Mouse (Mus musculus): ENCODE data around the gene Lrrn1. TPM values are rescaled to one million over a fixed set of nuclear protein-coding genes. Genes with fewer than 3 reads are reported as not detected.
A peak's percentile ranks its signal among the peaks of the same experiment; 100 is the strongest.

Gene Lrrn1
- 0.30 and 0.32 TPM in 2 replicates for polyA plus RNA-seq (2012; rRNA removed)

GRCm38 (mm10) chr6:107528877-107529864 is at the start of gene Lrrn1:
TSS of gene Lrrn1 (plus strand) at chr6:107529768.
- Histone ChIP-seq H3K4me1 (ENCODE audit: control insufficient read depth, insufficient read depth, low read length) (no peaks in the 10 kb centered on the region; the same call in 1 of the 2 replicates), H3K27ac (ENCODE audit: control insufficient read depth, insufficient read depth, low read depth, low read length) (no peak within 1 kb of the TSS), H3K27me3 (ENCODE audit: control insufficient read depth, insufficient read depth, low read length) (no peaks in the 10 kb centered on the region), H3K4me3 (ENCODE audit: control insufficient read depth, low read depth, low read length) (peak within 1 kb of the TSS; percentile 63), H3K36me3 (ENCODE audit: control insufficient read depth, insufficient read depth, low read length) (no peaks in the 10 kb centered on the region)
- no peak for TF ChIP-seq CTCF (IDR thresholded peaks at IDR 0.05; ENCODE audit: control insufficient read depth, insufficient read depth, insufficient replicate concordance, low read depth, low read length)
- TF ChIP-seq POLR2A (IDR thresholded peaks at IDR 0.05; ENCODE audit: control insufficient read depth, low read depth, low read length), result no peak

- TF ChIP-seq CTCF (IDR thresholded peaks at IDR 0.05; ENCODE audit: control insufficient read depth, insufficient read depth, insufficient replicate concordance, low read depth, low read length) (no peak), POLR2A (IDR thresholded peaks at IDR 0.05; ENCODE audit: control insufficient read depth, low read depth, low read length) (no peak)
- H3K36me3 ChIP-seq (ENCODE audit: control insufficient read depth, insufficient read depth, low read length), result no peaks in the 10 kb centered on the region
- no peak overlapping the region for H3K27ac ChIP-seq (ENCODE audit: control insufficient read depth, insufficient read depth, low read depth, low read length)
These were observed 35.1 kb upstream of the Lrrn1 start for GRCm38 (mm10) chr6:107494491-107494890.

DNA sequence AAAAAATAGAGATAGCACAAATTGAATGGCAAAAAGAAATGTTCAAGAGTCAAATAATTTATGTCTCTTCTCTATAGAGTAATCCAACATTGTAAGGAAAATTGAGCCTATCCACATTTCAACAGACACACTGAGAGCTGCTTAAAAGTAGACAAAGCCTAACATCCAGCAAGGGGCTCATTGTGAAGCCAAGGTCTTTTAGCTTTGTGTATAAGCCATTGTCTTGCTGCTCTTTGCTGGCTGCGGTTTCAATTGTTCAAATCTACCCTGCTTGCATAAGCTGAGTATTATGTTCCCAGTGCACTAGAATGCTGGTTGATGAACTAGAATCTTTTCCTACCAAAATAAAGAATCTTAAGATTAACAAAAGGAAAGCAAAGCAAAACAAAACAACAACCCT is 33.7 kb upstream of the Lrrn1 start:
- Histone ChIP-seq H3K27ac (ENCODE audit: control insufficient read depth, insufficient read depth, low read depth, low read length) (no peak overlapping the region), H3K4me3 (ENCODE audit: control insufficient read depth, low read depth, low read length) (no peak overlapping the region), H3K4me1 (ENCODE audit: control insufficient read depth, insufficient read depth, low read length) (no peaks in the 10 kb centered on the region), H3K27me3 (ENCODE audit: control insufficient read depth, insufficient read depth, low read length) (no peaks in the 10 kb centered on the region), H3K36me3 (ENCODE audit: control insufficient read depth, insufficient read depth, low read length) (no peaks in the 10 kb centered on the region)
- TF ChIP-seq POLR2A (IDR thresholded peaks at IDR 0.05; ENCODE audit: control insufficient read depth, low read depth, low read length) (no peak), CTCF (IDR thresholded peaks at IDR 0.05; ENCODE audit: control insufficient read depth, insufficient read depth, insufficient replicate concordance, low read depth, low read length) (no peak)

More at GRCm38 (mm10) chr6:107494491-107494890, 35.1 kb upstream of the Lrrn1 start:
- Histone ChIP-seq H3K4me1 (ENCODE audit: control insufficient read depth, insufficient read depth, low read length) (no peaks in the 10 kb centered on the region), H3K4me3 (ENCODE audit: control insufficient read depth, low read depth, low read length) (no peak overlapping the region), H3K27me3 (ENCODE audit: control insufficient read depth, insufficient read depth, low read length) (no peaks in the 10 kb centered on the region)

DNA sequence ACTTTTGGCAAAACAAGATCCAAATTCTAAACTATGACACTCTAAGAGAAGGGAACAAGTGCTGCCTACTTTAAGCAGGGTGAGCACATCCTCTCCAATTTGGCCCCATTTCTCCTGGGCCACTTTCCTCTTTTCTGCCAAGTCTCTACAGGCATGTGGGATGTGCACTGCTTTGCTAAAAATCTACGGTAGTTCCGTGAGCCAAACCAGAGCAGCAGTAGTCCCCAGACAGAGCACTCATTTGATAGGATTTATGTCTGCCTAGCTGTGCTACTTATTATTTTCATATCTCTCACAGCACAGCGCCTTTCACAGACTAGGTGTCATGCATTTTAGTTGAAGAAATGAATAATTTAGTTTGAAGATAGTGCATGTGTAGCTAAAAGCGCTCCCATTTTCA is 15.9 kb upstream of the Lrrn1 start:
- Histone ChIP-seq H3K27ac (ENCODE audit: control insufficient read depth, insufficient read depth, low read depth, low read length) (no peak overlapping the region), H3K4me1 (ENCODE audit: control insufficient read depth, insufficient read depth, low read length) (no peaks in the 10 kb centered on the region), H3K27me3 (ENCODE audit: control insufficient read depth, insufficient read depth, low read length) (no peaks in the 10 kb centered on the region), H3K4me3 (ENCODE audit: control insufficient read depth, low read depth, low read length) (no peak overlapping the region), H3K36me3 (ENCODE audit: control insufficient read depth, insufficient read depth, low read length) (no peaks in the 10 kb centered on the region)
- TF ChIP-seq CTCF (IDR thresholded peaks at IDR 0.05; ENCODE audit: control insufficient read depth, insufficient read depth, insufficient replicate concordance, low read depth, low read length), result no peak
- no peak for TF ChIP-seq POLR2A (IDR thresholded peaks at IDR 0.05; ENCODE audit: control insufficient read depth, low read depth, low read length)

- H3K4me1 ChIP-seq (ENCODE audit: control insufficient read depth, insufficient read depth, low read length), result no peaks in the 10 kb centered on the region
These were observed 5.6 kb upstream of the Lrrn1 start for GRCm38 (mm10) chr6:107523953-107524352.

DNA sequence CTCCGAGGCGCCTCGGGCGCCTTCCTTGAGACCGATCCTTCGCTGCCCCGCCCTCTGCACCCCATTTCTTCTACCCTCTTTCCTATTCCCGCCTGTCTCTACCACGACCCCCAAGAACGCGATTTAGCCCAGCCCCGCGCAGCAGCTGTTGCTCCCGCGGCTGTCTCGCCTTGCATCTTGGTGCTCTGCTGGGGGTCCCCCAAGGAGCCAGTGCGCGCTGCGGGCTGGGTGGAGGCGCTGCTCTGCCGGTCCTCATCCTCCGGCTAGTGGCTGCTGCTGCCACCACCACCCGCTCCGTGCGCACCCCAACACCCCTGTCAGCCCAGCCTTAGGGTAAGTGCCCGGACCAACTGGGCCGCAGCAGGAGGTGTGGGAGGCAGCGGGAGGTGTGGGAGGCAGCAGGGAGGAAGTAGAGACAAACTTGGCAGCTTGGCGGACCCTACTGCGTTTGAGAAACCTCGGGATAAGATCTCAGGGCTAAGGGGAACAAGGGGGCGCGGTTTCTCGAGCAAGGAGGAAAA is 403 bp downstream of the Lrrn1 start:
- Histone ChIP-seq H3K4me1 (ENCODE audit: control insufficient read depth, insufficient read depth, low read length) (no peaks in the 10 kb centered on the region; the same call in 1 of the 2 replicates), H3K4me3 (ENCODE audit: control insufficient read depth, low read depth, low read length) (peak overlapping the region; percentile 63), H3K36me3 (ENCODE audit: control insufficient read depth, insufficient read depth, low read length) (no peaks in the 10 kb centered on the region), H3K27me3 (ENCODE audit: control insufficient read depth, insufficient read depth, low read length) (no peaks in the 10 kb centered on the region), H3K27ac (ENCODE audit: control insufficient read depth, insufficient read depth, low read depth, low read length) (no peak overlapping the region)
- TF ChIP-seq CTCF (IDR thresholded peaks at IDR 0.05; ENCODE audit: control insufficient read depth, insufficient read depth, insufficient replicate concordance, low read depth, low read length) (no peak), POLR2A (IDR thresholded peaks at IDR 0.05; ENCODE audit: control insufficient read depth, low read depth, low read length) (no peak)

More at GRCm38 (mm10) chr6:107523953-107524352, 5.6 kb upstream of the Lrrn1 start:
- H3K27ac ChIP-seq (ENCODE audit: control insufficient read depth, insufficient read depth, low read depth, low read length), result no peak overlapping the region
- no peaks in the 10 kb centered on the region for H3K27me3 ChIP-seq (ENCODE audit: control insufficient read depth, insufficient read depth, low read length)
- no peak overlapping the region for H3K4me3 ChIP-seq (ENCODE audit: control insufficient read depth, low read depth, low read length)
- TF ChIP-seq CTCF (IDR thresholded peaks at IDR 0.05; ENCODE audit: control insufficient read depth, insufficient read depth, insufficient replicate concordance, low read depth, low read length) (no peak), POLR2A (IDR thresholded peaks at IDR 0.05; ENCODE audit: control insufficient read depth, low read depth, low read length) (no peak)
- no peaks in the 10 kb centered on the region for H3K36me3 ChIP-seq (ENCODE audit: control insufficient read depth, insufficient read depth, low read length)

DNA sequence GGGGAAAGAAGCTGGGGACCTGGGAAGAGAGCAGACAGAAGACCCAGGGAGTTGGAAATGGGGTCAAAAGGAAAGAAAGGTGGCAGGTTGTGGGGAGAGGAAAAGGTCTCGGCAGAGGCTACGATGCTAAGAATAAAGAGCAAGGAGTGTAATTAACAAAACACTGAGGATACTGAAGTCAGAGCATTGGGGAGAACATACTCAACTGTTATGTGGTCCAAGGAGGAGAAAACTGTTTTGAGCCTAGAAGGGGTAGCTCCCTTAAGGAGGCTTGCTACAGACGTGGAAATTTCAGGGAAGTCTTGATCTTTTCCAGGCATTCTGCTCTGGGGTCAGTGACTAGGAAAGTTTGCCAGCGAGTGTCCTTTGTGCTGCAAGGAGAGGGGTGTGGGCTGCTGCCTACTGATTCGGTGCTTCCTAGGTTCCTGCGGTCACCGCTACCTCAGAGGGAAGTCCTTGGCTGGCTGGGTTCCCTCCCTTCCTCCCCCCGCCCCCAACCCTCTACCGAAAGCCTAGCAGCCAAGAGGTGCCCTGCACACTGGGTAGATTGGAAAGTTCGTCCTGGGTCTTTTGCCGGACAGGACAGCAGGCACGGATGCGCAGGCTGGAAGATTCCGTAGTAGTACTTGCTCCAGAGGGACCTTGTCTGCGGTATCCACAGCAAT is 1.2 kb downstream of the Lrrn1 start:
- Histone ChIP-seq H3K27me3 (ENCODE audit: control insufficient read depth, insufficient read depth, low read length) (no peaks in the 10 kb centered on the region), H3K4me3 (ENCODE audit: control insufficient read depth, low read depth, low read length) (no peak overlapping the region; the same call in 1 of the 2 replicates), H3K27ac (ENCODE audit: control insufficient read depth, insufficient read depth, low read depth, low read length) (no peak overlapping the region), H3K36me3 (ENCODE audit: control insufficient read depth, insufficient read depth, low read length) (no peaks in the 10 kb centered on the region), H3K4me1 (ENCODE audit: control insufficient read depth, insufficient read depth, low read length) (no peaks in the 10 kb centered on the region; the same call in 1 of the 2 replicates)
- TF ChIP-seq CTCF (IDR thresholded peaks at IDR 0.05; ENCODE audit: control insufficient read depth, insufficient read depth, insufficient replicate concordance, low read depth, low read length) (no peak), POLR2A (IDR thresholded peaks at IDR 0.05; ENCODE audit: control insufficient read depth, low read depth, low read length) (no peak)
